Mouse (Mus musculus) heart, postnatal 0 days (tissue): ENCODE data around the gene Gm17019.
"Not testable (repeated sequence)": the region's sequence is repeated elsewhere in the genome, so short reads cannot be mapped to it uniquely, and the experiment has no call there.

Source experiments
- CTCF ChIP-seq: IDR thresholded peaks from 2 replicates; pipeline ENCODE4 v1.5.1; 2016; ENCODE audit warnings: antibody characterized with exemption, control low read depth, low read depth
- EP300 ChIP-seq: IDR thresholded peaks from 2 replicates; pipeline ENCODE4 v1.6.1; 2016; ENCODE audit warnings: antibody characterized with exemption, low read depth

- TF ChIP-seq CTCF, EP300: not testable (repeated sequence)
Measured at GRCm38 (mm10) chr5:14996670-14997249, 36.0 kb downstream of the Gm17019 start.
